Mouse (Mus musculus) thymus, adult 2 months (tissue): ENCODE data around the gene Rab7b.

Source experiments
- CTCF ChIP-seq: fragments of 200-500 bp; IDR thresholded peaks from 2 replicates; pipeline ENCODE4 v1.5.1; 2012; ENCODE audit warnings: mild to moderate bottlenecking, control low read depth, low read length, moderate library complexity, borderline replicate concordance; ENCODE audit not compliant: control insufficient read depth, poor library complexity, insufficient read depth; ENCODE audit errors: extremely low read depth
- POLR2A ChIP-seq: fragments of 200-500 bp; IDR thresholded peaks from 2 replicates; pipeline ENCODE4 v1.6.1; 2012; ENCODE audit warnings: mild to moderate bottlenecking, low read length, control low read depth, moderate library complexity; ENCODE audit not compliant: control insufficient read depth, poor library complexity, insufficient read depth; ENCODE audit errors: extremely low read depth

- TF ChIP-seq CTCF (no peak), POLR2A (no peak)
These were observed 71.9 kb downstream of the Rab7b start for GRCm38 (mm10) chr1:131760428-131760820.
